ENCODE assay signal across 9 mouse cellular contexts in genomic region chr12:31005010-31005409, GRCm38 (mm10).
A peak's percentile ranks its signal among the peaks of the same experiment; 100 is the strongest.
DNase-seq lines count a peak whose midpoint lies in the region; ATAC-seq and TF ChIP-seq lines count a peak whose summit lies in the region.
"Had no signal": no experiment of that assay in that cellular context is flagged by ENCODE, and none has a peak within 500 bp of the region (broad histone marks: within the 10 kb centered on the region; RNA-seq: fewer than 3 reads in every experiment).

No protein-coding gene starts in this region.

- 22% methylated on average over 3 of the region's 3 CpGs for WGBS in heart, embryonic 11.5 days (ENCODE audit: insufficient replicate concordance)
- WGBS in bone marrow, adult 2 months, result 20% methylated on average over 3 of the region's 3 CpGs

- no peaks in the 10 kb centered on the region for H3K36me3 ChIP-seq in heart, embryonic 11.5 days (ENCODE audit: control insufficient read depth, insufficient read depth, low read length)

- no peaks in the 10 kb centered on the region for H3K9me3 ChIP-seq in heart, embryonic 11.5 days (replicated peaks; ENCODE audit: control insufficient read depth, low read length)
- H3K9me3 ChIP-seq: megakaryocyte, embryonic 14.5 days had no signal

- H3K4me3 ChIP-seq in heart, embryonic 11.5 days (ENCODE audit: low read depth, low read length), result no peak overlapping the region
- H3K4me3 ChIP-seq in bone marrow, adult 2 months (replicated peaks; ENCODE audit: control insufficient read depth, low read depth, low read length), result no peak overlapping the region
- H3K4me3 ChIP-seq: megakaryocyte, embryonic 14.5 days had no signal

- no peaks in the 10 kb centered on the region for H3K27me3 ChIP-seq in heart, embryonic 11.5 days (ENCODE audit: control insufficient read depth, insufficient read depth, low read length)
- H3K27me3 ChIP-seq: megakaryocyte, embryonic 14.5 days had no signal

- no peak overlapping the region for H3K4me2 ChIP-seq in heart, embryonic 11.5 days

- H3K27ac ChIP-seq in heart, embryonic 11.5 days (ENCODE audit: low read depth, low read length), result no peak overlapping the region
- no peak overlapping the region for H3K27ac ChIP-seq in bone marrow, adult 2 months (ENCODE audit: control insufficient read depth, insufficient read depth, low read depth, low read length, poor library complexity)

- no peaks in the 10 kb centered on the region for H3K4me1 ChIP-seq in heart, embryonic 11.5 days (ENCODE audit: control insufficient read depth, insufficient read depth, low read length)
- no peaks in the 10 kb centered on the region; the same call in 1 of the 2 replicates for H3K4me1 ChIP-seq in bone marrow, adult 2 months (ENCODE audit: control insufficient read depth, insufficient read depth, low read length)

- ATAC-seq in heart, embryonic 11.5 days (replicated peaks; ENCODE audit: insufficient number of reproducible peaks, low FRiP score, low TSS enrichment), result no peak
- peak; percentile 79 for ATAC-seq in erythroid progenitor cell, adult 5-6 weeks (replicated peaks; ENCODE audit: low FRiP score, poor library complexity, severe bottlenecking)

- peak; percentile 65 for TF ChIP-seq CTCF in bone marrow, adult 2 months (IDR thresholded peaks at IDR 0.05; ENCODE audit: control insufficient read depth, insufficient read depth, low read length)

- no peak for TF ChIP-seq POLR2A in bone marrow, adult 2 months (IDR thresholded peaks at IDR 0.05; ENCODE audit: borderline replicate concordance, control insufficient read depth, low read depth, low read length)

- DNase-seq in heart, adult 11 months, result peak; percentile 84
- peak; percentile 57 for DNase-seq in hindlimb bud, embryonic 11.5 days (ENCODE audit: extremely low spot score, low read depth, low spot score)
- DNase-seq in layer of hippocampus, postnatal 25 days (ENCODE audit: extremely low spot score in 1 of 2, low spot score in 1 of 2), result peak; percentile 61 to 96
- DNase-seq in lung, postnatal 4 days, result peak; percentile 52 to 75
- DNase-seq in spleen, postnatal 14 days (ENCODE audit: low spot score in 2 of 2), result peak; percentile 46 to 72

- H3K9ac ChIP-seq in heart, embryonic 11.5 days (ENCODE audit: low read depth, low read length), result no peak overlapping the region
